Mouse (Mus musculus) embryo, embryonic 11.5 days (tissue): Measurements from ENCODE around the gene Sh3glb1.

ENCODE experiments used
- DNase-seq: peaks from one replicate; pipeline ENCODE4 v3.0.0-alpha.2; 2012; ENCODE audit warnings: low read depth, low spot score

The Sh3glb1 gene

GRCm38 (mm10) chr3:144669944-144670874, 49.9 kb downstream of the Sh3glb1 start:
- no peak for DNase-seq

GRCm38 (mm10) chr3:144669457-144669864, 50.7 kb downstream of the Sh3glb1 start:
- no peak for DNase-seq

GRCm38 (mm10) chr3:144668949-144669348, 51.2 kb downstream of the Sh3glb1 start:
- no peak for DNase-seq

GRCm38 (mm10) chr3:144668039-144668438, 52.1 kb downstream of the Sh3glb1 start:
- DNase-seq = no peak

GRCm38 (mm10) chr3:144664363-144665299, 55.5 kb downstream of the Sh3glb1 start:
- peak; percentile 36 for DNase-seq

- DNase-seq = no peak
Observed at GRCm38 (mm10) chr3:144663415-144664093, 56.6 kb downstream of the Sh3glb1 start.

- no peak for DNase-seq
Observed at GRCm38 (mm10) chr3:144662215-144662852, 57.8 kb downstream of the Sh3glb1 start.

GRCm38 (mm10) chr3:144661439-144661838, 58.7 kb downstream of the Sh3glb1 start:
- no peak for DNase-seq

GRCm38 (mm10) chr3:144644202-144644601, 75.9 kb downstream of the Sh3glb1 start:
- no peak for DNase-seq

- DNase-seq = no peak
Observed at GRCm38 (mm10) chr3:144643301-144643871, 76.7 kb downstream of the Sh3glb1 start.

GRCm38 (mm10) chr3:144642141-144642540, 78.0 kb downstream of the Sh3glb1 start:
- DNase-seq = no peak

- DNase-seq = no peak
Observed at GRCm38 (mm10) chr3:144640033-144640432, 80.1 kb downstream of the Sh3glb1 start.

GRCm38 (mm10) chr3:144639387-144639786, 80.7 kb downstream of the Sh3glb1 start:
- DNase-seq = no peak

GRCm38 (mm10) chr3:144638110-144638509, 82.0 kb downstream of the Sh3glb1 start:
- no peak for DNase-seq

- DNase-seq = no peak
Observed at GRCm38 (mm10) chr3:144635236-144635635, 84.9 kb downstream of the Sh3glb1 start.
